Mouse (Mus musculus): ENCODE results near the gene Zmym6.
"Not testable (repeated sequence)": the region's sequence is repeated elsewhere in the genome, so short reads cannot be mapped to it uniquely, and the experiment has no call there.

Zmym6 gene

DNA sequence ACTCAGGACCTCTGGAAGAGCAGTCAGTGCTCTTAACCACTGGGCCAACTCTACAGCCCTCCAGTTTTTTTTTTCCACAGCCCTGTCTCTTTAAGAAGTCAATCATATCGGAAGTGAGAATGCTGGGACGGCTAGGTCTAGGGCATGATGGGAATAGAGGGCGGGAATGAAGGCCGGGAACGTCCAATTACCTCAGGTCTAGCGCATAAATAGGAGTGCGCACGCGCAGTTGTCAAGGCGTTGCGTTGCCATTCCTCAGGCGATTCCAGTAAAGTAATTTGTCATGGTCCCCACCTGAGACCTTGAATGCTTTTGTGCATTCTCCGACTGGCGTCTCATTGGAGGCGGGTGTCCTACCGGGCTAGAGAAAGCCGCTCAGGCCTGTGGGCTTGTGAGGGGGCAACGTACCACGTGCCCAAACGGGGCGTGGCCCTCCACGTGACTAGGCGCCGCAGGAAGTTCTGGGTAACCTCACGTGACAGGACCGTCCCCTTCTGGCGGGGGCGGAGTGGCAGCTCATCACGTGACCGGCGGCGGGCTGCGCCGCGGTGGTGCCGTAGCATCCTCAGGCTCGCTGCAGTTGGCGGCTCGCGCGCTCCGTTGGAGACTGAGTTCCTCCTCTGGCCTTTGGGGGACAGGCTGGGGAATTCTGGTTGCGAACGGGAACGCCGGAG lies at the start of gene Zmym6:
Zmym6 (plus strand) TSS at position 509 of the 674 bp plus-strand sequence.
- DNase-seq, result peak; percentile 96 to 97

GRCm38 (mm10) chr4:127037158-127037557 lies 40.0 kb upstream of the Zmym6 start:
- no peak for DNase-seq

GRCm38 (mm10) chr4:127037908-127038827 lies 39.0 kb upstream of the Zmym6 start:
- DNase-seq, result no peak

DNA sequence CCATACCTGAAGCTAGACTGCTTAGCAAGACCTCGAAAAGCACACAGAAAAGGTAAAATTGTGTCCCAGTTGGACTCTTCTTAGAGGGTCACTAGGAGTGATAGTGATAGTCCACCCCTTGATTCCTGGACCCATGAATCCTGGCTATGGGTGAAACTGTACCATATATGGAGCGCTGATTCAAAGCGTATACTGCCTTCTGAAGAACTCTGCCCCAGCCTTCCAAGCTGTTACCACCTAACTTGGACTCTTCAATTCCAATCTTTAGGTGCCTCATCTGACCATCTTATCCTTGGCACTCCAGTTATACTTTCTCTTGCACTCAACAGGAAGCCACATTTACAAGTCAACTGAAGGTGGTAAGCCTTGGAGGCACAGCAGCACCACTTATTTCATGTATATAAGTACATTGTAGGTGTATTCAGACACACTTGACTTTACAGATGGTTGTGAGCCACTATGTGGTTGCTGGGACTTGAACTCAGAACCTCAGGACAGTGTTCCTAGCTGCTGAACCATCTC lies 38.3 kb upstream of the Zmym6 start:
- no peak for DNase-seq

GRCm38 (mm10) chr4:127039871-127040483 lies 37.2 kb upstream of the Zmym6 start:
- no peak for DNase-seq

GRCm38 (mm10) chr4:127043540-127043939 lies 33.6 kb upstream of the Zmym6 start:
- no peak for DNase-seq

DNA sequence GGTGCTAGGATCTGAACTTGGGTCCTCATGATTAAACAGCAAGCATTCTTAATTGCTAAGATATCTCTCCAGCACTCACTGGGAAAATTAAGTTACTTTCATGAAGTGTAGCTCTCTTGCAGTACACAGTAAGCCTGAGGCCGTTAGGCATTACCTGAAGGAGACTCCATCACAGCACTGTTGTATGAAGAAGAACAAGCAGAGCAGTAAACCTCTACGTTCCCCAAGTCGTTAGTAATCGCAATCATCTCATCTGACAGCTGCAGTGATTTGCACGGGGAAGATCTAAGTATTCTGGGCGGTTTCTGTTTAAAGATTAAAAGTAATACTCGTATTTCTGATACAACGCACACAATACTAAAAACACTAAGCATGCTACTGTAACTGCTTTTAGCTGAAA lies 26.1 kb upstream of the Zmym6 start:
- no peak for DNase-seq

DNA sequence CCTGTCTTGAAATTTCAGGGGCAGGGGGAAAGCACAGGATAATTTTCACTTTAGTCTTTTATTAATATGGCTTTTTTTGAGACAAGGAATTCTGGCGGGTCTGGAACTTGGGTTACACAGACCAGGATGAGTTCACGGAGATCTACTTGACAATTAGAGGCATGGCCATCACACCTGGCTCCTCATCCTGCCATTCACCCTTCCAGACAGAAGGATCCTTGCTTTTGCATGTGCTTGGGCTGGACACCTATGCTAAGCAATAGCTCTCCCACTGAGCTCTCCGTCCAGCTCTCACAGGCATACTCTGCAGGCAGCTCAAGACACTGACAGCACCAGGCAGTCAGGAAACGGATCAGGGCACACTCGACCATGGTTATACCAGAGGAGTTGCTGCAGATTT lies 24.1 kb upstream of the Zmym6 start:
- DNase-seq, result no peak

DNA sequence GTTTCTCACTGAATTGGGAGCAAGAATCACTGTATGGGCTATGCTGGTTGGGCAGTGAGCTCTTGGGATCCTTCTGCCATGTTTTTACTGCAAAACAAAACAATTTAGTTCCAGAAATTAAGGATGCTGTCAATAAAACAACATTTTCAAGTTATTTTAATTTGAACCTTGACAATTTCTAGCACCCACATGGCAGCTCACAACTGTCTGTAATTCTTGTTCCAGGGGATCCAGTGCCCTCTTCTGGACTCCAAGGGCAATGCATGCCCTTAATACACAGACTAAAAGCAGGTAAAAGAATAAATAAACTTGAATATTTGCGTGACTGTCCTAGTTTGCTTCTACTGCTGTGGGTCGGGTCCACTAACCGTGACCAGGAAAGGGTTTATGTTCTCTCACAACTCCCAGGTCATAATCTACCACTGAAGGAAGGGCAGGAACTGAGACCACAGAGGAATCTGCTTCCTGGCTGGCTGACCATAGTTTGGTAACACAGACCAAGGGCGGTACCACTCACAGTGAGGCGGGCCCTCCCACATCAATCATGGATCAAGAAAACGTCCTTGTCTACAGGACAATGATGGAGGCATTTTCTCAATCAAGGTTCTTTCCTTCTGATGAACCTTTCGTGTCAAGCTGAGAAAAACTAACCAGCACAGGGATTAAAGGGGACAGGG lies 22.5 kb upstream of the Zmym6 start:
- no peak for DNase-seq

- peak; percentile 93 for DNase-seq
Observed at GRCm38 (mm10) chr4:127060585-127061290, 16.4 kb upstream of the Zmym6 start, which contains the start of gene Zmym1. Zmym1 (minus strand) TSS chr4:127061152.

- DNase-seq, result no peak
Observed at GRCm38 (mm10) chr4:127064051-127064450, 13.1 kb upstream of the Zmym6 start.

DNA sequence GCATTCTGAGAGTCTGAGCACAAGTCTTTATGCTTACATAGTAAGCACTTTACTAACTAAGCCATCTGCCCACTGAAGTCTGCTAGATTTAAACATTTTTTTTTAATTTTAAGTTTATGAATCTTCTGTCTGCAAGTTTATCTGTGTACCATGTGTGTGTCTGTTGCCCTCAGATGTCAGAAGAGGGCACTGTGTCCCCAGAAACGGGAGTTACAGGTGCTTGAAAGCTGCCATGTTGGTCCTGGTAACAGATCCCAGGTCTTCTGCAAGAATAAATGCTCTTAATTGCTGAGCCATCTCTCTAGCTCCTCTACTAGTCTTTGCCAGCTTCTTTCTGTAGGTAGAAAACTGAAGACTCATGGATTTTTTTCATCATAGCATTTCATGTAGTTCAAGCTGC lies 2.3 kb upstream of the Zmym6 start:
- no peak for DNase-seq

- no peak for DNase-seq
Observed at GRCm38 (mm10) chr4:127080806-127081205, 3.6 kb downstream of the Zmym6 start.

DNA sequence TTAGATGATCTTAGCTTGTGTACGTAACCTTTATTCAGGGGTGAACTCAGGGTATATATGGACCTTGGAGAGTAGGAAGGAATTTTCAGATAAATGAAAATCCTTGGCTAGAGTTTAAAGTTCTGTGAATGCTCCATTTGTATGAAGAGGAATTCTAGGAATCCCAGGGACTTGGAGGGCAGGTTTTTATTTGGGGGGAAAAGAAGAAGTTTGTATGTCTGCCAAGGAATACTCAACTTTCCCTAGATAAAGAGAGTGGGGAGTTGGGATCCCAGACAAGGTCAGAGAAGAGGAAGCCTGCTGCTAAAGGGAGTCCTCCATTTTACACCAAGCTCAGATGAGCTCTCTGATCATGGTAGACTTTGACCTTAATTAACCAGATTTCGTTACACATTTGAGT lies 5.9 kb downstream of the Zmym6 start:
- DNase-seq, result no peak

- DNase-seq, result no peak
Observed at GRCm38 (mm10) chr4:127085761-127086160, 8.6 kb downstream of the Zmym6 start.

DNA sequence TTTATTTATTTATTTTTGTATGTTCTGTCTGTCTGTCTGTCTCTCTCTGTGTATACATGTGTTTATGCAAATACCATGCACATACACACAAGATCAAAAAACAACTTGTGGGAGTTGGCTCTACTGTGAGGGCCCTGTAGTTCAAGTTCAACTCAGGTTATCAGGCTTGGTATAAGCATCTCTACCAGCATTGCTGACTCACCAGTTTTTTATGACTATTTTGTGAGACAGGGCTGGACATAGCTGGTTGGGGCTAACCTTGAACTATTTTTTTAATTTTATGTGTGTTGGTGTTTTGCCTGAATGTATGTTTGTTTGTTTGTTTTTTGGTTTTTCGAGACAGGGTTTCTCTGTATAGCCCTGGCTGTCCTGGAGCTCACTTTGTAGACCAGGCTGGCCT lies 14.0 kb downstream of the Zmym6 start:
- no peak for DNase-seq

GRCm38 (mm10) chr4:127095090-127095489 lies 17.9 kb downstream of the Zmym6 start:
- DNase-seq, result no peak

- DNase-seq, result not testable (repeated sequence)
Observed at GRCm38 (mm10) chr4:127099552-127099951, 22.4 kb downstream of the Zmym6 start.

DNA sequence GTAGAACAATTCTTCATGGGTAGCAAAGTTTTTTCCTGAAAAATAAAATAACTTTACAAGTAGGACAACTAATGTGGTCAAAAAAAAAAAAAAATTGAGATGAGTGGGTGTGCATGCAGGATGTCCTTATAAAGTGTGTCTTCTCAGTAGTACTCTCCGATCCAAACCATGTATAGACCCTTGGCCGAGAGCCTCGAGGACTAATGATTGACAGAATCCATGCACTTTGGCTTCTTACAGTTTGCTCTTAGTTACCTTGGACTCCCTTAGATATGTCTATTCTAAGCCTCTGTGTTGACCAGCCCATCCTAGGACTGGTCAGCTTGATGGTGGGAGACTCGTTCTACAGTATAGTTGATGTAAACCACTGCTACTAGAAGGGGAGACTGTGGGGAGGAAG lies 30.4 kb downstream of the Zmym6 start:
- no peak for DNase-seq

GRCm38 (mm10) chr4:127110570-127110969 lies 33.4 kb downstream of the Zmym6 start:
- peak in 1 of 2 experiments; percentile 8 for DNase-seq

DNA sequence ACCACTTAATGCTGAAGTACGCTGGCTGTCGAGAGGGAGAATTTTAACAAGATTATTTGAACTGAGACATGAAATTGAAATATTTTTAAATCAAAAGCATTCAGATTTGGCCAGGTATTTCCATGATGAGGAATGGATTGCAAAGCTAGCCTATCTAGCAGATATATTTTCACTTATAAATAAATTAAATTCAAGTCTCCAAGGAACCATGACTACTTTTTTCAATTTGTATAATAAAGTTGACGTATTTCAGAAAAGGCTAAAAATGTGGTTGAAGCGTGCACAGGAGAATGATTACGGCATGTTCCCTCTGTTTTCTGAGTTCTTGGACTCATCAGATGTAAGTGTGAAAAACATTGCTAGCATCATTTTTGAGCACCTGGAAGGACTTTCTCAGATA lies 46.2 kb downstream of the Zmym6 start, which contains the start of gene Tmem35b:
Tmem35b (plus strand) TSS at position 301 of the 400 bp plus-strand sequence.
- DNase-seq, result no peak

DNA sequence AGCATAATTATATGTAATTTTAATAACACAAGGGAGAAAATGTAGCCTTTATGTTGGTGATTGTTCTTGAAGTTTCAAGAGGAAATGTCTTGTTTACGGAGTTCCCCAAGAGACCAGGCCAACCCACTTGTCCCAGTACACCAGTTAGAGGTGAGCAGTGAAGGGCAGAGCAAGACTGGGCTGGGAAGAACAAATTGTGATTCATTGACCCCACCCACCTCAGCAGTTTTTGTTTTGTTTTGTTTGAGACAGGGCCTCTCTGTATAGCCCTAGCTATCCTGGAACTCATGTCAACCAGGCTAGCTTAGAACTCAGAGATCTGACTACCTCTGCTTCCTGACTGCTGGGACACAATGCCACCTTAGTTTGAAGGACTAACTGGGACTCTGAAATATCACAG lies 47.1 kb downstream of the Zmym6 start:
- DNase-seq, result no peak

Measured in lung, postnatal 4 days (tissue).